Mouse (Mus musculus) spleen, postnatal 10 days (tissue): Measurements from ENCODE around the gene Polr1d.

Experiments used
- DNase-seq, 2 experiments: peaks; one replicate each; pipeline ENCODE4 v3.0.0; 2021 to 2022; ENCODE audit warnings: low spot score in 2 of 2

Gene Polr1d

GRCm38 (mm10) chr5:147055572-147056245 lies 21.1 kb upstream of the Polr1d start:
- DNase-seq, result no peak

- DNase-seq, result no peak
These were observed 20.0 kb upstream of the Polr1d start for GRCm38 (mm10) chr5:147056712-147057290.

GRCm38 (mm10) chr5:147057626-147058414 lies 19.0 kb upstream of the Polr1d start:
- DNase-seq, result no peak

- no peak for DNase-seq
These were observed 18.2 kb upstream of the Polr1d start for GRCm38 (mm10) chr5:147058661-147059060.

GRCm38 (mm10) chr5:147059319-147059718 lies 17.5 kb upstream of the Polr1d start:
- no peak for DNase-seq

- DNase-seq, result peak in 1 of 2 experiments; percentile 60
These were observed 16.8 kb upstream of the Polr1d start for GRCm38 (mm10) chr5:147060024-147060423.

GRCm38 (mm10) chr5:147063215-147063661 lies 13.6 kb upstream of the Polr1d start:
- DNase-seq, result no peak

GRCm38 (mm10) chr5:147066129-147066528 lies 10.7 kb upstream of the Polr1d start:
- no peak for DNase-seq

- DNase-seq, result no peak
These were observed 9.9 kb upstream of the Polr1d start for GRCm38 (mm10) chr5:147066965-147067364.

- no peak for DNase-seq
These were observed 8.0 kb upstream of the Polr1d start for GRCm38 (mm10) chr5:147068876-147069275.

- DNase-seq, result no peak
These were observed 5.9 kb upstream of the Polr1d start for GRCm38 (mm10) chr5:147070791-147071516.

- no peak for DNase-seq
These were observed 5.0 kb upstream of the Polr1d start for GRCm38 (mm10) chr5:147071886-147072285.

GRCm38 (mm10) chr5:147073805-147074204 lies 3.0 kb upstream of the Polr1d start:
- DNase-seq, result no peak

GRCm38 (mm10) chr5:147075103-147076025 lies 1.5 kb upstream of the Polr1d start:
- no peak for DNase-seq

GRCm38 (mm10) chr5:147076026-147076798 lies 638 bp upstream of the Polr1d start, which contains the start of gene Lnx2:
Gene Lnx2, minus strand, starts transcription at chr5:147076586.
- peak; percentile 95 to 96 for DNase-seq

GRCm38 (mm10) chr5:147077305-147078034 lies 620 bp downstream of the Polr1d start:
- peak; percentile 97 for DNase-seq

GRCm38 (mm10) chr5:147078110-147078900 lies 1.5 kb downstream of the Polr1d start:
- DNase-seq, result no peak

GRCm38 (mm10) chr5:147085201-147085894 lies 8.5 kb downstream of the Polr1d start:
- DNase-seq, result no peak
